Mouse (Mus musculus) ES-E14 (cell line): ENCODE measurements at regions not wholly inside any gene's neighbourhood (a gene's known extent, or its start where the extent isn't known, plus 50 kb on each side); places are given as distances from the start of the nearest gene placed in this dataset.
A peak's percentile ranks its signal among the peaks of the same experiment; 100 is the strongest.
"Not testable (repeated sequence)": the region's sequence is repeated elsewhere in the genome, so short reads cannot be mapped to it uniquely, and the experiment has no call there.

ENCODE experiments used
- DNase-seq: peaks from one replicate; pipeline ENCODE4 v3.0.0-alpha.2; 2013; ENCODE audit warnings: low read depth, low spot score
- H3K27ac ChIP-seq: 2 replicates; pipeline ENCODE4 v1.5.1; 2012; ENCODE audit warnings: low read depth, mild to moderate bottlenecking, low read length, moderate library complexity, mixed read lengths; ENCODE audit not compliant: poor library complexity, insufficient read depth, severe bottlenecking
- H3K36me3 ChIP-seq: 2 replicates; pipeline ENCODE4 v1.6.1; 2012; ENCODE audit warnings: mild to moderate bottlenecking, low read length, moderate library complexity, mixed read lengths; ENCODE audit not compliant: control insufficient read depth, poor library complexity, insufficient read depth, severe bottlenecking
- H3K4me1 ChIP-seq, 2 experiments: fragments of 150-350 bp in 1 of 2; sonication (generic) in 1 of 2; 2 replicates each; pipeline ENCODE4 v1.6.1; 2012; ENCODE audit warnings: low read length in 2 of 2, mild to moderate bottlenecking in 1 of 2, mixed read lengths in 1 of 2; ENCODE audit not compliant: control insufficient read depth in 2 of 2, insufficient read depth in 2 of 2, poor library complexity in 1 of 2
- H3K4me3 ChIP-seq, 2 experiments: fragments of 150-350 bp in 1 of 2; sonication (generic) in 1 of 2; 2 replicates each; pipeline ENCODE4 v1.5.1; 2012; ENCODE audit warnings: low read length in 2 of 2, low read depth in 1 of 2, mild to moderate bottlenecking in 1 of 2, mixed read lengths in 1 of 2; ENCODE audit not compliant: insufficient read depth in 1 of 2, poor library complexity in 1 of 2, severe bottlenecking in 1 of 2
- H3K9ac ChIP-seq: 2 replicates; pipeline ENCODE4 v1.6.1; 2012; ENCODE audit warnings: low read depth, mild to moderate bottlenecking, low read length, mixed read lengths; ENCODE audit not compliant: poor library complexity, insufficient read depth, severe bottlenecking
- H3K9me3 ChIP-seq: fragments of 150-350 bp; sonication (generic); 2 replicates; pipeline ENCODE4 v1.6.1; 2012; ENCODE audit warnings: low read depth, mild to moderate bottlenecking, low read length; ENCODE audit not compliant: control insufficient read depth, insufficient read depth
- CHD2 ChIP-seq: IDR thresholded peaks from 2 replicates; pipeline ENCODE4 v1.6.1; 2014; ENCODE audit warnings: mild to moderate bottlenecking, low read depth, low read length, inconsistent platforms
- HCFC1 ChIP-seq: IDR thresholded peaks from 2 replicates; pipeline ENCODE4 v1.6.1; 2012; ENCODE audit warnings: low read length, inconsistent platforms, borderline replicate concordance; ENCODE audit not compliant: insufficient read depth
- MAFK ChIP-seq: IDR thresholded peaks from 2 replicates; pipeline ENCODE4 v1.6.1; 2014; ENCODE audit warnings: mild to moderate bottlenecking, low read depth, low read length, inconsistent platforms; ENCODE audit not compliant: insufficient read depth
- ZC3H11A ChIP-seq: IDR thresholded peaks from 2 replicates; pipeline ENCODE4 v1.6.1; 2012; ENCODE audit warnings: low read depth, mild to moderate bottlenecking, inconsistent platforms, low read length, borderline replicate concordance
- ZNF384 ChIP-seq: IDR thresholded peaks from 2 replicates; pipeline ENCODE4 v1.6.1; 2012; ENCODE audit warnings: low read depth, low read length, inconsistent platforms
- in situ Hi-C, 2 experiments: fragments of 600-800 bp; cut with MboI; formaldehyde crosslinking; loops; one replicate each; pipeline ENCODE4 v1.15.1; 2025; ENCODE audit warnings: low sequenced_read_pairs in 2 of 2, inconsistent platforms in 1 of 2; ENCODE audit not compliant: unreplicated experiment in 2 of 2

DNA sequence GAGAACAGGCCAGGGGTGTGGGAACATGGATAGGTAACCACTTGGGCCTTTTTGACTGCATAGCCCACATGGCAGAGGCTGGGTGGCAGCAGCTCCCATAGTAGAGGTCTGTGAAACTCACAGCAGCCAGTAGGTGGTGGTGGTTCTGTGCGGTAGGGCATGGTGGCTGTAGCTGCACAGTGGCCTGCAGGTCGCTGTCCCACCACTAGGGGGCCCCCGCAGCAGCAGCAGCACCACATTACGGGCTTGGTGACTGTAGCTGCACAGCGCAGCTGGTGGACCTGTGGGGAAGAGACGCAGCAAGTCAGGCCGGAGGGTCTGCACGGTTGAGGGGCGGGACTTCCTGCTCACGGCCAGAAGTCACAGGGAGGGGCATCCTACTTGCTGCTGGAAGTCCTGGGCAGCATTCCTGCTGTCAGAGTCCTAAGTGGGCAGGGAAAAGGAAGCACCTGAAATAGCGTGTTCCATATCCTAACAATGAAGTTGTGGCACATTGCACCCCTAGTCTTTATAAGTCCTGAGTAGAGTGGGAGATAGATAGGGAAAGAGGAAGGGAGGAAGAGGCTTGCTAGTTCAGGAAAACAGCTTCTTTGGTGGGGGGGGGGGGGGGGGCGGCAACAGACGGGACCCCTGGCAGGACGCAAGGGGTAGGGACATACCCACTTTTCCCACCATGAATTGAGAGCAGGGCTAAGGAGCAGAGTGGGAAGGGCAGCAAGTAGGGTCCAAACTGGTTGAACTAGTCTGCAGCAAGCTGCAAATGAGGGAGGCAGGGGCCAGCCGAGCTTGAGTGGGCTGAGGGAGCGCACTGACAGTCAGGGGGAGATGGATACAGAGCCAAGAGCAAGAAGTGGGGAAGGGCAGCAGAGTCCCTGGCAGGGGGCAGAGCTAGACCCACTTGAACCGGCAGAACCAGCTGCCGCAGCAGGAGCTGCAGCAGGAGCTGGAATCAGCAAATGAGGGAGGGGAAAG, 141.4 kb downstream of the Zxdb start:
- TF ChIP-seq MAFK (no peak), CHD2 (no peak), ZNF384 (no peak), HCFC1 (0 out of 2 replicates have a peak, but pooled peaks have one; percentile 37), ZC3H11A (peak; percentile 81)
- Histone ChIP-seq H3K36me3 (no peaks in the 10 kb centered on the region), H3K4me1 (no peaks in the 10 kb centered on the region), H3K27ac (no peak overlapping the region), H3K4me3 (peak overlapping the region; percentile 7 to 73; a peak in 3 of 4 replicates), H3K9me3 (no peaks in the 10 kb centered on the region), H3K9ac (no peak overlapping the region)
- in situ Hi-C loops, result no loop called here
- DNase-seq, result peak; percentile 52

DNA sequence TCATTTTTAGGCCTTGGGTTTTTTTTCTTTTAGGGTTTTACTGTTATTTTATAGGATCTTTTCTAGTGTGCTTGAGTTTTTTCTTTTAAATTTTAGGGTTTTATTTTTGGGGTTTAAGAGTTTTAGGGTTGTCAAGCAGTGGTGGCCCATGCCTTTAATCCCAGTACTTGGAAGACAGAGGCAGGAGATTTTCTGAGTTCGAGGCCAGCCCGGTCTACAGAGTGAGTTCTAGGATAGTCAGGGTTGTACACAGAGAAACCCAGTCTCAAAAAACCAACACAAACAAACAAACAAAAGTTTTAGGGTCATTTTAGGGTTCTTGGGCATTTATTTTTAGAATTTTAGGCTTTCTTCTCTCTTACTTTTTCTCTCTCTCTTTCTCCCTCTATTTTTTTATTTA, 142.9 kb downstream of the Spin4 start:
- H3K4me1 ChIP-seq, in situ Hi-C loops, H3K9ac ChIP-seq, DNase-seq, H3K4me3 ChIP-seq, H3K9me3 ChIP-seq, H3K27ac ChIP-seq, H3K36me3 ChIP-seq: not testable (repeated sequence)
